ENCODE assay signal across 9 mouse cellular contexts in genomic region chr7:4123732-4124131, GRCm38 (mm10). TPM values are rescaled to one million over a fixed set of nuclear protein-coding genes. Genes with fewer than 3 reads are reported as not detected.
DNase-seq lines count a peak whose midpoint lies in the region; ATAC-seq and TF ChIP-seq lines count a peak whose summit lies in the region.
"Had no signal": no experiment of that assay in that cellular context is flagged by ENCODE, and none has a peak within 500 bp of the region (broad histone marks: within the 10 kb centered on the region; RNA-seq: fewer than 3 reads in every experiment).

No protein-coding gene starts in this region.

- WGBS in kidney, postnatal 0 days, result 69% methylated on average over 1 of the region's 1 CpGs
- WGBS in limb, embryonic 12.5 days, result 90% methylated on average over 1 of the region's 1 CpGs
- WGBS in stomach, embryonic 16.5 days, result 69% methylated on average over 1 of the region's 1 CpGs
- WGBS in thymus, adult 2 months, result 90% methylated on average over 1 of the region's 1 CpGs

- TF ChIP-seq POLR2A in thymus, adult 2 months (IDR thresholded peaks at IDR 0.05; ENCODE audit: control insufficient read depth, extremely low read depth, insufficient read depth, low read length, poor library complexity), result no peak

- H3K4me1 ChIP-seq in kidney, postnatal 0 days (replicated peaks; ENCODE audit: insufficient read depth, low read length), result no peaks in the 10 kb centered on the region; the same call in 1 of the 2 replicates
- peaks cover 14% of the 10 kb centered on the region for H3K4me1 ChIP-seq in limb, embryonic 12.5 days (replicated peaks)
- peaks cover 11% of the 10 kb centered on the region for H3K4me1 ChIP-seq in stomach, embryonic 16.5 days (ENCODE audit: control insufficient read depth, insufficient read depth, low read length)
- peaks cover 6% of the 10 kb centered on the region for H3K4me1 ChIP-seq in thymus, adult 2 months (replicated peaks; ENCODE audit: control insufficient read depth, insufficient read depth, low read length)

- ATAC-seq in kidney, postnatal 0 days (replicated peaks; ENCODE audit: low FRiP score, low read depth), result 0 out of 2 replicates have a peak, but pooled peaks have one; percentile 14
- peak; percentile 43; the same call in 1 of the 2 replicates for ATAC-seq in limb, embryonic 12.5 days (ENCODE audit: insufficient number of reproducible peaks, insufficient read depth, low FRiP score, low TSS enrichment, low read depth)
- ATAC-seq in stomach, embryonic 16.5 days (ENCODE audit: insufficient read depth, low FRiP score), result peak; percentile 54; the same call in 1 of the 2 replicates
- ATAC-seq: Patski had no signal

- TF ChIP-seq CTCF in kidney, postnatal 0 days (IDR thresholded peaks at IDR 0.05; ENCODE audit: low read depth), result no peak
- TF ChIP-seq CTCF in thymus, adult 2 months (IDR thresholded peaks at IDR 0.05; ENCODE audit: borderline replicate concordance, control insufficient read depth, extremely low read depth, insufficient read depth, low read length, poor library complexity), result no peak

- peaks cover 10% of the 10 kb centered on the region for H3K27me3 ChIP-seq in kidney, postnatal 0 days (ENCODE audit: insufficient read depth, low read length)
- peaks cover 54% of the 10 kb centered on the region for H3K27me3 ChIP-seq in limb, embryonic 12.5 days
- H3K27me3 ChIP-seq in stomach, embryonic 16.5 days (ENCODE audit: control insufficient read depth, insufficient read depth, low read length), result peaks cover 23% of the 10 kb centered on the region
- H3K27me3 ChIP-seq in thymus, adult 2 months (ENCODE audit: control insufficient read depth, insufficient read depth, low read length), result peaks cover 3% of the 10 kb centered on the region; the same call in 1 of the 2 replicates

- H3K9ac ChIP-seq in kidney, postnatal 0 days (ENCODE audit: low read depth, low read length), result no peak overlapping the region
- no peak overlapping the region for H3K9ac ChIP-seq in limb, embryonic 12.5 days (replicated peaks)
- no peak overlapping the region for H3K9ac ChIP-seq in stomach, embryonic 16.5 days (ENCODE audit: low read length)

- H3K9me3 ChIP-seq in kidney, postnatal 0 days (replicated peaks; ENCODE audit: low read length), result no peaks in the 10 kb centered on the region
- no peaks in the 10 kb centered on the region for H3K9me3 ChIP-seq in limb, embryonic 12.5 days
- no peaks in the 10 kb centered on the region for H3K9me3 ChIP-seq in stomach, embryonic 16.5 days (replicated peaks; ENCODE audit: control insufficient read depth, low read length)

- no peak overlapping the region for H3K27ac ChIP-seq in kidney, postnatal 0 days
- H3K27ac ChIP-seq in limb, embryonic 12.5 days, result no peak overlapping the region
- no peak overlapping the region for H3K27ac ChIP-seq in stomach, embryonic 16.5 days (ENCODE audit: low read length)
- no peak overlapping the region for H3K27ac ChIP-seq in thymus, adult 2 months (ENCODE audit: control insufficient read depth, insufficient read depth, low read length)

- no peak for DNase-seq in kidney, postnatal 0 days (ENCODE audit: low spot score)
- DNase-seq in kidney, adult 11 months, result no peak
- peak; percentile 49 to 78 for DNase-seq in cerebellum, postnatal 4 days (ENCODE audit: low spot score in 2 of 2)
- peak; percentile 77 for DNase-seq in heart, postnatal 4 days
- DNase-seq in thymus, adult 2 months, result no peak
- no peak for DNase-seq in thymus, postnatal 14 days

- no peak overlapping the region for H3K4me2 ChIP-seq in kidney, postnatal 0 days (ENCODE audit: low read length)
- H3K4me2 ChIP-seq in limb, embryonic 12.5 days, result no peak overlapping the region
- no peak overlapping the region for H3K4me2 ChIP-seq in stomach, embryonic 16.5 days (ENCODE audit: low read depth, low read length)

- no peak overlapping the region for H3K4me3 ChIP-seq in kidney, postnatal 0 days (replicated peaks; ENCODE audit: low read depth, low read length)
- no peak overlapping the region for H3K4me3 ChIP-seq in limb, embryonic 12.5 days (replicated peaks)
- H3K4me3 ChIP-seq in stomach, embryonic 16.5 days (replicated peaks; ENCODE audit: low read length), result no peak overlapping the region
- no peak overlapping the region for H3K4me3 ChIP-seq in thymus, adult 2 months (ENCODE audit: control insufficient read depth, insufficient read depth, low read length)

- H3K36me3 ChIP-seq in kidney, postnatal 0 days (ENCODE audit: insufficient read depth, low read length), result no peaks in the 10 kb centered on the region
- H3K36me3 ChIP-seq in limb, embryonic 12.5 days, result no peaks in the 10 kb centered on the region
- H3K36me3 ChIP-seq in stomach, embryonic 16.5 days (ENCODE audit: control insufficient read depth, insufficient read depth, low read length), result no peaks in the 10 kb centered on the region
- H3K36me3 ChIP-seq in thymus, adult 2 months (ENCODE audit: control insufficient read depth, insufficient read depth, low read length), result no peaks in the 10 kb centered on the region

RNA-seq across cellular contexts. Expression of gene Ttyh1, which starts 4.5 kb away (rescaled TPM):
- 1.5 and 1.9 TPM in 2 replicates for polyA plus RNA-seq in kidney, postnatal 0 days (2015; fragmentation: Nextera tagmentation; extraction: Ambion mirVana)
- 1 to 10 TPM; 1.1 to 2.1 TPM for total RNA-seq in heart, postnatal 4 days (2021)
- 1.6 and 1.9 TPM in 2 replicates for polyA plus RNA-seq in limb, embryonic 12.5 days (2016; fragmentation: Nextera tagmentation; extraction: Ambion mirVana)
- polyA plus RNA-seq in stomach, embryonic 16.5 days (2015; fragmentation: Nextera tagmentation; extraction: Ambion mirVana), result 8.6 and 10.0 TPM in 2 replicates
- 1.1 and 1.8 TPM in 2 replicates for polyA plus RNA-seq in thymus, adult 2 months (2012; rRNA removed)

RNA-seq across cellular contexts. Expression of gene Leng8, which starts 13.1 kb away (rescaled TPM):
- polyA plus RNA-seq in kidney, postnatal 0 days (2015; fragmentation: Nextera tagmentation; extraction: Ambion mirVana), result 30.4 and 30.8 TPM in 2 replicates
- 10 to 100 TPM; 63.7 to 77.8 TPM for total RNA-seq in heart, postnatal 4 days (2021)
- 62.2 and 80.5 TPM in 2 replicates for polyA plus RNA-seq in limb, embryonic 12.5 days (2016; fragmentation: Nextera tagmentation; extraction: Ambion mirVana)
- 50.9 and 51.4 TPM in 2 replicates for polyA plus RNA-seq in stomach, embryonic 16.5 days (2015; fragmentation: Nextera tagmentation; extraction: Ambion mirVana)
- 1,109 and 1,332 TPM in 2 replicates for polyA plus RNA-seq in thymus, adult 2 months (2012; rRNA removed)

RNA-seq across cellular contexts. Expression of gene Leng9, which starts 26.4 kb away (rescaled TPM):
- polyA plus RNA-seq in kidney, postnatal 0 days (2015; fragmentation: Nextera tagmentation; extraction: Ambion mirVana), result 4.1 and 4.4 TPM in 2 replicates
- total RNA-seq in heart, postnatal 4 days (2021), result 1 to 10 TPM; 2.1 to 3.0 TPM
- 2.3 and 3.2 TPM in 2 replicates for polyA plus RNA-seq in limb, embryonic 12.5 days (2016; fragmentation: Nextera tagmentation; extraction: Ambion mirVana)
- 6.0 and 6.3 TPM in 2 replicates for polyA plus RNA-seq in stomach, embryonic 16.5 days (2015; fragmentation: Nextera tagmentation; extraction: Ambion mirVana)
- 10.5 and 11.5 TPM in 2 replicates for polyA plus RNA-seq in thymus, adult 2 months (2012; rRNA removed)

RNA-seq across cellular contexts. Expression of gene Cdc42ep5, which starts 40.9 kb away (rescaled TPM):
- 48.1 and 52.4 TPM in 2 replicates for polyA plus RNA-seq in kidney, postnatal 0 days (2015; fragmentation: Nextera tagmentation; extraction: Ambion mirVana)
- total RNA-seq in heart, postnatal 4 days (2021), result 10 to 100 TPM; 13.6 to 14.0 TPM
- polyA plus RNA-seq in limb, embryonic 12.5 days (2016; fragmentation: Nextera tagmentation; extraction: Ambion mirVana), result 40.3 and 47.9 TPM in 2 replicates
- polyA plus RNA-seq in stomach, embryonic 16.5 days (2015; fragmentation: Nextera tagmentation; extraction: Ambion mirVana), result 81.9 and 86.4 TPM in 2 replicates
- 6.5 and 9.7 TPM in 2 replicates for polyA plus RNA-seq in thymus, adult 2 months (2012; rRNA removed)

Comparison
In these comparisons a context has a peak if more than half of its experiments do, and no peak if none do; other contexts are left out.
1. DNase-seq: peak in cerebellum, postnatal 4 days (2 of 2) and heart, postnatal 4 days (single experiment); none in kidney, postnatal 0 days (single experiment), kidney, adult 11 months (single experiment), thymus, adult 2 months (single experiment) and thymus, postnatal 14 days (single experiment).
2. RNA of gene Leng8, which starts 13.1 kb away (polyA plus RNA-seq): 1,109 to 1,332 TPM in thymus, adult 2 months; 62.2 to 80.5 TPM in limb, embryonic 12.5 days, 50.9 to 51.4 TPM in stomach, embryonic 16.5 days and 30.4 to 30.8 TPM in kidney, postnatal 0 days; every median in the first group is over 10 times any median in the second.
3. Peak in every context shown above with its lines, with median percentiles within 50 percentile points of each other: ATAC-seq.